ENCODE assay signal across 25 mouse cellular contexts in genomic region chr4:134391636-134392035, GRCm38 (mm10). TPM values are rescaled to one million over a fixed set of nuclear protein-coding genes. Genes with fewer than 3 reads are reported as not detected.
DNase-seq lines count a peak whose midpoint lies in the region; ATAC-seq lines count a peak whose summit lies in the region.
"Had no signal": no experiment of that assay in that cellular context is flagged by ENCODE, and none has a peak within 500 bp of the region (broad histone marks: within the 10 kb centered on the region; RNA-seq: fewer than 3 reads in every experiment).

No protein-coding gene starts in this region.

- DNase-seq in ES-CJ7 (ENCODE audit: low read depth, low spot score), result peak; percentile 64
- peak; percentile 83 for DNase-seq in R1 (ENCODE audit: low read depth, low spot score)
- DNase-seq in ZHBTc4 (ENCODE audit: low read depth, low spot score), result peak; percentile 56
- no peak for DNase-seq in layer of hippocampus, adult 8-10 months (ENCODE audit: low spot score in 2 of 2)
- no peak for DNase-seq in embryo, embryonic 11 days
- DNase-seq: adrenal gland, adult 2 months; adrenal gland, adult 8-10 months; adrenal gland, postnatal 10 days; adrenal gland, postnatal 14 days; adrenal gland, postnatal 25 days; adrenal gland, postnatal 36 days; B cell, adult 2 months; cerebellum, adult 11 months; cerebellum, adult 11-12 months; cerebellum, adult 18-20 months; cerebellum, adult 2 months; cerebellum, adult 8-10 months; cerebellum, adult 9-10 months had no signal

- no peaks in the 10 kb centered on the region for H3K27me3 ChIP-seq in hindbrain, embryonic 16.5 days (replicated peaks; ENCODE audit: control insufficient read depth, insufficient read depth, low read length)
- H3K27me3 ChIP-seq: CH12.LX, Patski had no signal

- H3K4me3 ChIP-seq in hindbrain, embryonic 16.5 days (ENCODE audit: low read length), result no peak overlapping the region

- WGBS in hindbrain, embryonic 16.5 days, result 93% methylated on average over 1 of the region's 1 CpGs

- H3K4me1 ChIP-seq in hindbrain, embryonic 16.5 days (ENCODE audit: control insufficient read depth, insufficient read depth, low read depth, low read length), result peaks cover 3% of the 10 kb centered on the region; the same call in 1 of the 2 replicates

- ATAC-seq in hindbrain, embryonic 16.5 days, result no peak
- ATAC-seq: activated CD4-positive, CD25-positive, alpha-beta regulatory T cell, adult 4 months; CD4-positive, CD25-positive, alpha-beta regulatory T cell, adult 4 months; Patski had no signal

- no peak overlapping the region for H3K9ac ChIP-seq in hindbrain, embryonic 16.5 days (ENCODE audit: low read depth, low read length)

- no peak overlapping the region for H3K4me2 ChIP-seq in hindbrain, embryonic 16.5 days (ENCODE audit: low read length)

- H3K36me3 ChIP-seq in hindbrain, embryonic 16.5 days (ENCODE audit: control insufficient read depth, insufficient read depth, low read length), result no peaks in the 10 kb centered on the region
- H3K36me3 ChIP-seq: G1E had no signal

- 0 out of 2 replicates have a peak, but pooled peaks cover 2% of the 10 kb centered on the region for H3K9me3 ChIP-seq in hindbrain, embryonic 16.5 days (ENCODE audit: control insufficient read depth, low read length)

- H3K27ac ChIP-seq in hindbrain, embryonic 16.5 days (ENCODE audit: low read depth, low read length), result no peak overlapping the region

RNA-seq across cellular contexts. Expression of gene Pafah2, which starts 4.5 kb away (rescaled TPM):
- total RNA-seq in layer of hippocampus, adult 8-10 months (2022), result 10 to 100 TPM in 1 of 4 experiments, 1 to 10 TPM in 3; 5.5 to 10.5 (median 8.5) TPM
- polyA plus RNA-seq in hindbrain, embryonic 16.5 days (2015; fragmentation: Nextera tagmentation; extraction: Ambion mirVana), result 7.8 and 8.5 TPM in 2 replicates

RNA-seq across cellular contexts. Expression of gene Extl1, which starts 8.0 kb away (rescaled TPM):
- 10 to 100 TPM; 36.5 to 47.8 (median 42.9) TPM for total RNA-seq in layer of hippocampus, adult 8-10 months (2022)
- polyA plus RNA-seq in hindbrain, embryonic 16.5 days (2015; fragmentation: Nextera tagmentation; extraction: Ambion mirVana), result 0.65 and 0.66 TPM in 2 replicates
- polyA plus RNA-seq: G1E had no signal

RNA-seq across cellular contexts. Expression of gene Slc30a2, which starts 48.7 kb away (rescaled TPM):
- total RNA-seq in layer of hippocampus, adult 8-10 months (2022), result under 1 TPM in 1 of 4 experiments, not detected in 3; 0.49 TPM
- polyA plus RNA-seq in hindbrain, embryonic 16.5 days (2015; fragmentation: Nextera tagmentation; extraction: Ambion mirVana), result 0.17 and 0.25 TPM in 2 replicates
- polyA plus RNA-seq: C2C12, Patski had no signal

Comparison
In these comparisons a context has a peak if more than half of its experiments do, and no peak if none do; other contexts are left out.
1. DNase-seq: peak in ES-CJ7 (single experiment), R1 (single experiment) and ZHBTc4 (single experiment); none in layer of hippocampus, adult 8-10 months (0 of 2) and embryo, embryonic 11 days (single experiment).